Mouse (Mus musculus): Measurements from ENCODE around the gene Nradd. TPM values are rescaled to one million over a fixed set of nuclear protein-coding genes. Genes with fewer than 3 reads are reported as not detected.

The Nradd gene
- polyA plus RNA-seq, 1 experiment from 2014 or later = 26.8 TPM

GRCm38 (mm10) chr9:110625350-110625908 lies 1.2 kb upstream of the Nradd start:
- no peaks in the 10 kb centered on the region for H3K9me3 ChIP-seq (replicated peaks; ENCODE audit: control insufficient read depth, low read length)
- H3K4me3 ChIP-seq (ENCODE audit: low read depth, low read length) = peak overlapping the region; percentile 47
- H3K9ac ChIP-seq (ENCODE audit: low read length) = peak overlapping the region; percentile 78
- peaks cover 12% of the 10 kb centered on the region; the same call in 1 of the 2 replicates for H3K4me1 ChIP-seq (ENCODE audit: control insufficient read depth, insufficient read depth, low read length)
- 70% methylated on average over 11 of the region's 11 CpGs for WGBS
- no peak for ATAC-seq
- H3K4me2 ChIP-seq (ENCODE audit: low read length) = peak overlapping the region; percentile 98
- peak overlapping the region; percentile 83 for H3K27ac ChIP-seq (ENCODE audit: low read depth, low read length)
- no peak for DNase-seq (ENCODE audit: low spot score)
- peaks cover 14% of the 10 kb centered on the region for H3K36me3 ChIP-seq (ENCODE audit: control insufficient read depth, insufficient read depth, low read length)
- H3K27me3 ChIP-seq (replicated peaks; ENCODE audit: control insufficient read depth, insufficient read depth, low read length) = no peaks in the 10 kb centered on the region

- H3K9me3 ChIP-seq (replicated peaks; ENCODE audit: control insufficient read depth, low read length) = no peaks in the 10 kb centered on the region
- no peak for DNase-seq (ENCODE audit: low spot score)
- peak overlapping the region; percentile 47 for H3K4me3 ChIP-seq (ENCODE audit: low read depth, low read length)
- H3K9ac ChIP-seq (ENCODE audit: low read length) = peak overlapping the region; percentile 78
- H3K4me2 ChIP-seq (ENCODE audit: low read length) = peak overlapping the region; percentile 98
- peaks cover 28% of the 10 kb centered on the region for H3K36me3 ChIP-seq (ENCODE audit: control insufficient read depth, insufficient read depth, low read length)
- 45% methylated on average over 8 of the region's 8 CpGs for WGBS
- no peak overlapping the region; the same call in 1 of the 2 replicates for H3K27ac ChIP-seq (ENCODE audit: low read depth, low read length)
- no peaks in the 10 kb centered on the region for H3K27me3 ChIP-seq (replicated peaks; ENCODE audit: control insufficient read depth, insufficient read depth, low read length)
- no peak for ATAC-seq
- peaks cover 12% of the 10 kb centered on the region; the same call in 1 of the 2 replicates for H3K4me1 ChIP-seq (ENCODE audit: control insufficient read depth, insufficient read depth, low read length)
Observed at GRCm38 (mm10) chr9:110623416-110624195, 646 bp downstream of the Nradd start.

GRCm38 (mm10) chr9:110622621-110623219 lies 1.5 kb downstream of the Nradd start:
- Histone ChIP-seq H3K27me3 (replicated peaks; ENCODE audit: control insufficient read depth, insufficient read depth, low read length) (no peaks in the 10 kb centered on the region), H3K27ac (ENCODE audit: low read depth, low read length) (no peak overlapping the region), H3K36me3 (ENCODE audit: control insufficient read depth, insufficient read depth, low read length) (peaks cover 37% of the 10 kb centered on the region), H3K4me2 (ENCODE audit: low read length) (no peak overlapping the region), H3K4me3 (ENCODE audit: low read depth, low read length) (no peak overlapping the region), H3K4me1 (ENCODE audit: control insufficient read depth, insufficient read depth, low read length) (peaks cover 12% of the 10 kb centered on the region; the same call in 1 of the 2 replicates), H3K9me3 (replicated peaks; ENCODE audit: control insufficient read depth, low read length) (no peaks in the 10 kb centered on the region), H3K9ac (ENCODE audit: low read length) (no peak overlapping the region)
- DNase-seq (ENCODE audit: low spot score) (no peak), ATAC-seq (no peak)
- WGBS = 86% methylated on average over 12 of the region's 12 CpGs

- WGBS = 95% methylated on average over 7 of the region's 7 CpGs
- peaks cover 46% of the 10 kb centered on the region for H3K36me3 ChIP-seq (ENCODE audit: control insufficient read depth, insufficient read depth, low read length)
- H3K9me3 ChIP-seq (replicated peaks; ENCODE audit: control insufficient read depth, low read length) = no peaks in the 10 kb centered on the region
- H3K9ac ChIP-seq (ENCODE audit: low read length) = no peak overlapping the region
- H3K27me3 ChIP-seq (replicated peaks; ENCODE audit: control insufficient read depth, insufficient read depth, low read length) = no peaks in the 10 kb centered on the region
- peaks cover 12% of the 10 kb centered on the region; the same call in 1 of the 2 replicates for H3K4me1 ChIP-seq (ENCODE audit: control insufficient read depth, insufficient read depth, low read length)
- ATAC-seq (no peak), DNase-seq (ENCODE audit: low spot score) (no peak)
- H3K4me3 ChIP-seq (ENCODE audit: low read depth, low read length) = no peak overlapping the region
- no peak overlapping the region for H3K4me2 ChIP-seq (ENCODE audit: low read length)
- no peak overlapping the region for H3K27ac ChIP-seq (ENCODE audit: low read depth, low read length)
Observed at GRCm38 (mm10) chr9:110620685-110621084, 3.6 kb downstream of the Nradd start.

GRCm38 (mm10) chr9:110620180-110620579 lies 4.1 kb downstream of the Nradd start:
- 89% methylated on average over 7 of the region's 7 CpGs for WGBS
- H3K4me2 ChIP-seq (ENCODE audit: low read length) = no peak overlapping the region
- no peak overlapping the region for H3K27ac ChIP-seq (ENCODE audit: low read depth, low read length)
- H3K4me1 ChIP-seq (ENCODE audit: control insufficient read depth, insufficient read depth, low read length) = peaks cover 9% of the 10 kb centered on the region; the same call in 1 of the 2 replicates
- no peak overlapping the region for H3K9ac ChIP-seq (ENCODE audit: low read length)
- ATAC-seq (no peak), DNase-seq (ENCODE audit: low spot score) (no peak)
- H3K4me3 ChIP-seq (ENCODE audit: low read depth, low read length) = no peak overlapping the region
- H3K36me3 ChIP-seq (ENCODE audit: control insufficient read depth, insufficient read depth, low read length) = peaks cover 51% of the 10 kb centered on the region
- H3K9me3 ChIP-seq (replicated peaks; ENCODE audit: control insufficient read depth, low read length) = no peaks in the 10 kb centered on the region
- H3K27me3 ChIP-seq (replicated peaks; ENCODE audit: control insufficient read depth, insufficient read depth, low read length) = no peaks in the 10 kb centered on the region

- ATAC-seq (no peak), DNase-seq (ENCODE audit: low spot score) (no peak)
- no peak overlapping the region for H3K9ac ChIP-seq (ENCODE audit: low read length)
- H3K4me1 ChIP-seq (ENCODE audit: control insufficient read depth, insufficient read depth, low read length) = no peaks in the 10 kb centered on the region
- no peak overlapping the region for H3K4me2 ChIP-seq (ENCODE audit: low read length)
- H3K27ac ChIP-seq (ENCODE audit: low read depth, low read length) = no peak overlapping the region
- H3K36me3 ChIP-seq (ENCODE audit: control insufficient read depth, insufficient read depth, low read length) = peaks cover 59% of the 10 kb centered on the region
- no peak overlapping the region for H3K4me3 ChIP-seq (ENCODE audit: low read depth, low read length)
- 80% methylated on average over 3 of the region's 3 CpGs for WGBS
- H3K27me3 ChIP-seq (replicated peaks; ENCODE audit: control insufficient read depth, insufficient read depth, low read length) = no peaks in the 10 kb centered on the region
- no peaks in the 10 kb centered on the region for H3K9me3 ChIP-seq (replicated peaks; ENCODE audit: control insufficient read depth, low read length)
Observed at GRCm38 (mm10) chr9:110617081-110617480, 7.2 kb downstream of the Nradd start.

- Histone ChIP-seq H3K27me3 (replicated peaks; ENCODE audit: control insufficient read depth, insufficient read depth, low read length) (no peaks in the 10 kb centered on the region), H3K36me3 (ENCODE audit: control insufficient read depth, insufficient read depth, low read length) (peaks cover 48% of the 10 kb centered on the region), H3K4me3 (ENCODE audit: low read depth, low read length) (no peak overlapping the region), H3K9me3 (replicated peaks; ENCODE audit: control insufficient read depth, low read length) (no peaks in the 10 kb centered on the region), H3K4me2 (ENCODE audit: low read length) (no peak overlapping the region), H3K4me1 (ENCODE audit: control insufficient read depth, insufficient read depth, low read length) (no peaks in the 10 kb centered on the region), H3K27ac (ENCODE audit: low read depth, low read length) (no peak overlapping the region), H3K9ac (ENCODE audit: low read length) (no peak overlapping the region)
- DNase-seq (ENCODE audit: low spot score) = no peak
- ATAC-seq = no peak
- WGBS = 84% methylated on average over 3 of the region's 3 CpGs
Observed at GRCm38 (mm10) chr9:110611471-110611870, 12.8 kb downstream of the Nradd start.

GRCm38 (mm10) chr9:110583521-110583920 lies 40.7 kb downstream of the Nradd start:
- Histone ChIP-seq H3K9me3 (replicated peaks; ENCODE audit: control insufficient read depth, low read length) (no peaks in the 10 kb centered on the region), H3K27ac (ENCODE audit: low read depth, low read length) (no peak overlapping the region), H3K4me3 (ENCODE audit: low read depth, low read length) (no peak overlapping the region), H3K4me1 (ENCODE audit: control insufficient read depth, insufficient read depth, low read length) (no peaks in the 10 kb centered on the region), H3K36me3 (ENCODE audit: control insufficient read depth, insufficient read depth, low read length) (peaks cover 14% of the 10 kb centered on the region; the same call in 1 of the 2 replicates), H3K27me3 (replicated peaks; ENCODE audit: control insufficient read depth, insufficient read depth, low read length) (no peaks in the 10 kb centered on the region), H3K9ac (ENCODE audit: low read length) (no peak overlapping the region), H3K4me2 (ENCODE audit: low read length) (no peak overlapping the region)
- ATAC-seq (no peak), DNase-seq (ENCODE audit: low spot score) (no peak)
- WGBS = 97% methylated on average over 1 of the region's 1 CpGs

- Histone ChIP-seq H3K9ac (ENCODE audit: low read length) (no peak overlapping the region), H3K9me3 (replicated peaks; ENCODE audit: control insufficient read depth, low read length) (no peaks in the 10 kb centered on the region), H3K36me3 (ENCODE audit: control insufficient read depth, insufficient read depth, low read length) (peaks cover 19% of the 10 kb centered on the region; the same call in 1 of the 2 replicates), H3K4me1 (ENCODE audit: control insufficient read depth, insufficient read depth, low read length) (no peaks in the 10 kb centered on the region), H3K27me3 (replicated peaks; ENCODE audit: control insufficient read depth, insufficient read depth, low read length) (no peaks in the 10 kb centered on the region), H3K4me2 (ENCODE audit: low read length) (no peak overlapping the region), H3K27ac (ENCODE audit: low read depth, low read length) (no peak overlapping the region), H3K4me3 (ENCODE audit: low read depth, low read length) (no peak overlapping the region)
- no peak for ATAC-seq
- no peak for DNase-seq (ENCODE audit: low spot score)
- 89% methylated on average over 2 of the region's 2 CpGs for WGBS
Observed at GRCm38 (mm10) chr9:110582161-110582560, 42.1 kb downstream of the Nradd start.

All from forebrain, embryonic 14.5 days (tissue).